Mouse (Mus musculus) MEL (cell line): ENCODE measurements around the gene Skap2.

Source experiments
- CHD1 ChIP-seq: IDR thresholded peaks from 2 replicates; pipeline ENCODE4 v1.6.1; 2012; ENCODE audit warnings: low read depth, mild to moderate bottlenecking, inconsistent platforms, low read length, improper control_type of control experiment
- CHD2 ChIP-seq: IDR thresholded peaks from 2 replicates; pipeline ENCODE4 v1.6.1; 2011; ENCODE audit warnings: low read length, improper control_type of control experiment
- CTCF ChIP-seq, 3 experiments: IDR thresholded peaks in 2 of 3; conservative IDR thresholded peaks in 1 of 3; 2 replicates each; pipeline ENCODE4 v1.5.1; 2011 to 2012; ENCODE audit warnings: low read length in 3 of 3, low read depth in 2 of 3, mild to moderate bottlenecking in 2 of 3, improper control_type of control experiment in 1 of 3, inconsistent platforms in 1 of 3, mixed read lengths in 1 of 3, moderate library complexity in 1 of 3; ENCODE audit not compliant: control insufficient read depth in 1 of 3, insufficient read depth in 1 of 3, poor library complexity in 1 of 3, severe bottlenecking in 1 of 3
- EP300 ChIP-seq, 2 experiments: IDR thresholded peaks; 2 replicates each; pipeline ENCODE4 v1.6.1; 2011; ENCODE audit warnings: improper control_type of control experiment in 2 of 2, low read length in 2 of 2, low read depth in 1 of 2, mild to moderate bottlenecking in 1 of 2
- GATA1 ChIP-seq: IDR thresholded peaks from 2 replicates; pipeline ENCODE4 v1.6.1; 2011; ENCODE audit warnings: low read depth, low read length, improper control_type of control experiment
- POLR2A ChIP-seq, 2 experiments: IDR thresholded peaks; 2 replicates each; pipeline ENCODE4 v1.6.1; 2011 to 2012; ENCODE audit warnings: low read length in 2 of 2, mild to moderate bottlenecking in 2 of 2, control low read depth in 1 of 2, improper control_type of control experiment in 1 of 2, low read depth in 1 of 2, moderate library complexity in 1 of 2; ENCODE audit not compliant: control insufficient read depth in 1 of 2, insufficient read depth in 1 of 2, poor library complexity in 1 of 2
- POLR2AphosphoS5 ChIP-seq: IDR thresholded peaks from 2 replicates; pipeline ENCODE4 v1.6.1; 2012; ENCODE audit warnings: low read depth, borderline replicate concordance, mild to moderate bottlenecking, inconsistent platforms, low read length, moderate library complexity, mixed read lengths
- USF2 ChIP-seq, 2 experiments: IDR thresholded peaks; 2 replicates each; pipeline ENCODE4 v1.6.1; 2011 to 2012; ENCODE audit warnings: improper control_type of control experiment in 2 of 2, low read length in 2 of 2, borderline replicate concordance in 1 of 2, inconsistent platforms in 1 of 2, low read depth in 1 of 2, mild to moderate bottlenecking in 1 of 2; ENCODE audit not compliant: insufficient read depth in 1 of 2
- ZC3H11A ChIP-seq: IDR thresholded peaks from 2 replicates; pipeline ENCODE4 v1.6.1; 2012; ENCODE audit warnings: low read depth, mild to moderate bottlenecking, inconsistent platforms, low read length, improper control_type of control experiment
- ZMIZ1 ChIP-seq: IDR thresholded peaks from 2 replicates; pipeline ENCODE4 v1.6.1; 2012; ENCODE audit warnings: low read depth, mild to moderate bottlenecking, inconsistent platforms, low read length, improper control_type of control experiment, moderate library complexity

DNA sequence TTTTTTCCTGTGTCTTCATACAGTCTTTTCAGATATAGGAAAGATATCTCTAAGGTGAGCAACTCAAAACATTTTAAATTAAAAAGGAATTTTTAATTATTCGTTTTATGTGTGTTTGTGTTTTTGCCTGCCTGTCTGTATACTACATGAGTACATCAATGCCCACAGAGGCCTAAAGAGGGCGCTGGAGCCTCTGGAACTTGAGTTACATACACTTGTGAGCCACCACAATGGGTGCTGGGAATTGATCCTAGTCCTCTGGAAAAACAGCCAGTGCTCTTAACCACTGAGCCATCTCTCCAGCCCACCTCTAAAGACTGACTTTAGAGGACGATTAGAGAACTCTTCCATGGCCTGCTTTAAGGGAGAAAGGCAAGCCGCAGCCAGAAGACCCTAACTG, 14.8 kb upstream of the Skap2 start:
- peak in 1 of 3 experiments; percentile 22; a peak in 3 of 6 replicates for TF ChIP-seq CTCF (IDR thresholded peaks at IDR 0.05 in 2 of 3, conservative IDR thresholded peaks at IDR 0.05 in 1 of 3; ENCODE audit: control insufficient read depth in 1 of 3, insufficient read depth in 1 of 3, low read depth in 2 of 3, low read length in 3 of 3, poor library complexity in 1 of 3, severe bottlenecking in 1 of 3)
- TF ChIP-seq ZC3H11A, result no peak
- no peak for TF ChIP-seq EP300 (IDR thresholded peaks at IDR 0.05; ENCODE audit: low read depth in 1 of 2, low read length in 2 of 2)
- TF ChIP-seq CHD2, result no peak
- no peak for TF ChIP-seq POLR2AphosphoS5
- TF ChIP-seq POLR2A (IDR thresholded peaks at IDR 0.05; ENCODE audit: control insufficient read depth in 1 of 2, insufficient read depth in 1 of 2, low read depth in 1 of 2, low read length in 2 of 2, poor library complexity in 1 of 2), result no peak
- TF ChIP-seq GATA1, result no peak
- no peak for TF ChIP-seq USF2 (IDR thresholded peaks at IDR 0.05; ENCODE audit: borderline replicate concordance in 1 of 2, insufficient read depth in 1 of 2, low read depth in 1 of 2, low read length in 2 of 2)
- TF ChIP-seq CHD1, result no peak
- TF ChIP-seq ZMIZ1, result no peak
